ENCODE assay signal across 8 mouse cellular contexts in genomic region chr7:29908130-29908950, GRCm38 (mm10). TPM values are rescaled to one million over a fixed set of nuclear protein-coding genes. Genes with fewer than 3 reads are reported as not detected.
DNase-seq lines count a peak whose midpoint lies in the region; ATAC-seq lines count a peak whose summit lies in the region.

Gene Zfp383, plus strand, starts transcription at chr7:29908223.

- peak; percentile 87 to 97 for DNase-seq in adrenal gland, adult (ENCODE audit: inconsistent age in 2 of 2, low spot score in 1 of 2)
- peak; percentile 94 for DNase-seq in embryo, embryonic 10 days (ENCODE audit: low spot score)
- peak; percentile 73 for DNase-seq in gastrocnemius, postnatal 10 days
- DNase-seq in induced T-regulatory cell, adult 2 months (ENCODE audit: low read depth): peak; percentile 92
- DNase-seq in left cerebral cortex, adult 9 months (ENCODE audit: low spot score in 2 of 2): peak; percentile 42 to 81
- peak; percentile 73 for DNase-seq in right cerebral cortex, postnatal 14 days
- peak; percentile 94 for DNase-seq in yolk sac, embryonic 10.5 days (ENCODE audit: low spot score)

- peak; percentile 78 for ATAC-seq in megakaryocyte progenitor cell, adult 5-6 weeks (replicated peaks; ENCODE audit: poor library complexity)

RNA-seq across cellular contexts. Expression of gene Zfp383, which starts in this region (rescaled TPM):
- 10 to 100 TPM in 1 of 2 experiments, 1 to 10 TPM in 1; 9.5 to 12.6 TPM for total RNA-seq in gastrocnemius, postnatal 10 days (2021)
- total RNA-seq in megakaryocyte progenitor cell, adult 5-6 weeks (2015): 0.95 and 1.1 TPM in 2 replicates
- 1.00 and 1.0 TPM in 2 replicates for total RNA-seq in megakaryocyte progenitor cell, adult 5-6 weeks (2017)

Comparison
In these comparisons a context has a peak if more than half of its experiments do, and no peak if none do; other contexts are left out.
1. Peak in every context shown above with its lines: DNase-seq and ATAC-seq.
2. RNA of gene Zfp383 (total RNA-seq): 9.5 to 12.6 TPM in gastrocnemius, postnatal 10 days; 0.95 to 1.1 TPM in megakaryocyte progenitor cell, adult 5-6 weeks; every median in the first group is over 4 times any median in the second.